Mouse (Mus musculus): ENCODE data around the gene Sorcs3.

Sorcs3 gene

GRCm38 (mm10) chr19:48834342-48834741, 628.5 kb downstream of the Sorcs3 start:
- DNase-seq (ENCODE audit: low spot score) = no peak

GRCm38 (mm10) chr19:48839418-48839817, 633.6 kb downstream of the Sorcs3 start:
- no peak for DNase-seq (ENCODE audit: low spot score)

GRCm38 (mm10) chr19:48847700-48848099, 641.9 kb downstream of the Sorcs3 start:
- no peak for DNase-seq (ENCODE audit: low spot score)

- no peak for DNase-seq (ENCODE audit: low spot score)
Measured at GRCm38 (mm10) chr19:48850466-48850865, 644.6 kb downstream of the Sorcs3 start.

Measured in urinary bladder, postnatal 14 days (tissue).